Mouse (Mus musculus): ENCODE measurements at regions not wholly inside any gene's neighbourhood (a gene's known extent, or its start where the extent isn't known, plus 50 kb on each side); places are given as distances from the start of the nearest gene placed in this dataset.
"Not testable (repeated sequence)": the region's sequence is repeated elsewhere in the genome, so short reads cannot be mapped to it uniquely, and the experiment has no call there.

GRCm38 (mm10) chr7:73031407-73031806 lies 343.9 kb upstream of the Rgma start:
- DNase-seq (ENCODE audit: low spot score) = no peak

GRCm38 (mm10) chr7:73032316-73032980 lies 342.9 kb upstream of the Rgma start:
- DNase-seq (ENCODE audit: low spot score) = no peak

- no peak for DNase-seq (ENCODE audit: low spot score)
Measured at GRCm38 (mm10) chr7:73036801-73037555, 338.3 kb upstream of the Rgma start.

GRCm38 (mm10) chr7:73037638-73038037 lies 337.7 kb upstream of the Rgma start:
- DNase-seq (ENCODE audit: low spot score) = no peak

GRCm38 (mm10) chr7:73039921-73040320 lies 335.4 kb upstream of the Rgma start:
- DNase-seq (ENCODE audit: low spot score) = no peak

- DNase-seq (ENCODE audit: low spot score) = no peak
Measured at GRCm38 (mm10) chr7:73044316-73044715, 331.0 kb upstream of the Rgma start.

- DNase-seq (ENCODE audit: low spot score) = no peak
Measured at GRCm38 (mm10) chr7:73055891-73056290, 319.4 kb upstream of the Rgma start.

DNA sequence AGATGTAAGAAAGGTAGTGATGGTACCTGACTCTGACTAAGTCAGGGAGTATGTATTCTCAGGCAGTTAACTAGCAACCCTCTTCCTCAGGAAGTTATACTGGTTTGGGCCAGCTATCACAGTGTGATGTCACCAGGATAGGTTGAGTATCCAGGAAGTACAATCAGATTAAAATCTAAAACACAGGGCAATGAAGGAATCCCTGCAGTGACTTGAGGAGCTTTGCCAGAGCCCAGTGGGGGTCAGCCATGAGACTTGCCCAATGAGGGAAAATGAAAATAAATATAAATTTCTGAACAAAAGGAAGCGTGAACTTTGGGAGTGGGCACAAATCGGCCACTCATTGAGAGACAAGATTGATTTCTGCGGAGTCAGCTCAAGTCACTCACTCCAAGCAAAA lies 311.8 kb upstream of the Rgma start:
- DNase-seq (ENCODE audit: low spot score) = no peak

GRCm38 (mm10) chr7:73068534-73068933 lies 306.8 kb upstream of the Rgma start:
- no peak for DNase-seq (ENCODE audit: low spot score)

DNA sequence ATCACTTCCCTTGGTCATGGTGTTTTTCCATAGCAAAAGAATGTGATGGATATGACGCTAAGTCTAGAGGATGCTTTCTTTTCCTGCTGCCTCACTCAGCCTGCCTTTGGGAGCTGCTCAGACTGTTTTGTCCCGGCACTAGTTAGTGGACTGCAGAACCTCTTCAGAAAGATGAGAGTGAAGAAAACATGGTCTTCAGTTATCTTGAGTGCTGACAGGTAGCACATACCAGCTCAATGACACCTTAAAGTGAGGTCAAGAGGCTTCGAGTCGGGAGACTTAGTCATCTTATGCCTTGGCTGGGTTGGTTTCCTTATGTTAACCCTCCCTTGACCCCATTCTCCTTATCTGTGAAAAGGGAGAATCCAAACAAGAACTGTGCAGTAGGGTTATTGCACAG lies 306.0 kb upstream of the Rgma start:
- DNase-seq (ENCODE audit: low spot score) = no peak

- not testable (repeated sequence) for DNase-seq (ENCODE audit: low spot score)
Measured at GRCm38 (mm10) chr7:73075391-73075790, 299.9 kb upstream of the Rgma start.

DNA sequence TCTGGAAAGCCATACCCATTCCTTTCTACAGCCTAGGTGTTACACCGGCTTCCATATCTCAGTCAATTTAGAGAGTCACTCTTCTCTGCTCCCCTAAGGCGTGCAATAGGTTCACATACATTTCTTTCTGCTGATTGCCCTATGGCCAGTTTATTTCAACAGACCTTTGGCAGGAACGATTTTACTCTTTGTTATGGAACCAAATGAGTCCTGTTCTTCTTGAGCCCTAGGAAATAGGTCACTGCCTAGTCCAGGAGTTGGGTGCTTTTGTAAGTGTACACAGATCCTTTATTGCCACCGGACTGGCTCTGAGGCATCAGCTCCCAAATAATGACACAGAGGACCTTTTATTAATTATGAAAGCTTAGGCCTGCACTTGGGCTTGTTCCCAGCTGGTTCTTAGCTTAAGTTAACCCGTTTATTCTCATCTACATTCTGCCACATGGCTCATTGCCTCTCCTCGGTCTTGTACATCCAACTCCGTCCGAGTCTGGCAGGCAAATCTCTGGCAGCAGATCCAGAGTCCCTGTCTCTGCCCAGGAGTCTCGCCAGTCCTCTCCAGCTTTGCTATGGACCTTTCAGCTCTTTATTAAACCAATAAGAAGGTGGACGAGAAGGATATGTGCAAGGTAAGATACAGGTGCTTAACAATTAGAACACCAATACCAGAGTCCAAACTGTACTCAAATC lies 287.7 kb upstream of the Rgma start:
- DNase-seq (ENCODE audit: low spot score) = no peak

GRCm38 (mm10) chr7:73088321-73088720 lies 287.0 kb upstream of the Rgma start:
- no peak for DNase-seq (ENCODE audit: low spot score)

- DNase-seq (ENCODE audit: low spot score) = no peak
Measured at GRCm38 (mm10) chr7:73091758-73092157, 283.6 kb upstream of the Rgma start.

GRCm38 (mm10) chr7:73094059-73094458 lies 281.2 kb upstream of the Rgma start:
- no peak for DNase-seq (ENCODE audit: low spot score)

DNA sequence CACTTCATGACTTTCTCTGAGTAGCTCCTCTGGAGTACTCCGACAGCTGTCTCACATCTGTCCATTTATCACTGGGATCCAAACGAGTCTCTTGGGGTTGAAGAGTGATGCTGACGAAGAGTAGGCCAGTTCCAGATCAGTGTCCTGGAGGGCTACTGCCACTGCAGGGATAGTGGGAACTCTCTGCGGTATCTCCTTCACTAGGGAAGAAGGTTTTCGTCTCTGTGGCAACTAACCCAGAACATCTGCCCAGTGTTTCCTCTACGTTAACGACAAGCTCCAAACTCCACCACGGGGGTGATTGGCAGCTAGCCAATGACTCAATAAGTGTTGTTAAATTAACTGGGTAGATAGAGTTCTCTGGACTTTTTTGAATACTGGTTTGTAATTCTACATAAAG lies 256.4 kb upstream of the Rgma start:
- no peak for DNase-seq (ENCODE audit: low spot score)

DNA sequence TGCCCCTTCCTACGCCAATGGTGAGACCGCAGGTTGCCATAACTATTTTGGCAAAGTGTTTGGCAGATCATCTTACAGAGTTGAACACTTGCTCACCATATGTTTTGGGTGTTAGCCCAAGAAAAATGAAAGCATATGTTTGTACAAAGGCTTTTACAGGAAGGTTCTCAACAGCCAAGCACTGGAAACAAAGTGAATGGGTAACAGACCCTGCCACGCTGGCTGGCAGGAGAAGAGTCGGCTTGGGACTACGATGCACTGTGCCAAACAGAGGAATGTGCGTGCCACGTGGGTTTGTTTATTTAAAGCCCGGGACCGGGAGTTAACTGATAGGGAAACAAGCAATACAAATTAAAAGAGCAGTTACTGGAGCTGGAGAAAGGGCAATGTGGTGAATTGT lies 255.0 kb upstream of the Rgma start:
- DNase-seq (ENCODE audit: low spot score) = no peak

DNA sequence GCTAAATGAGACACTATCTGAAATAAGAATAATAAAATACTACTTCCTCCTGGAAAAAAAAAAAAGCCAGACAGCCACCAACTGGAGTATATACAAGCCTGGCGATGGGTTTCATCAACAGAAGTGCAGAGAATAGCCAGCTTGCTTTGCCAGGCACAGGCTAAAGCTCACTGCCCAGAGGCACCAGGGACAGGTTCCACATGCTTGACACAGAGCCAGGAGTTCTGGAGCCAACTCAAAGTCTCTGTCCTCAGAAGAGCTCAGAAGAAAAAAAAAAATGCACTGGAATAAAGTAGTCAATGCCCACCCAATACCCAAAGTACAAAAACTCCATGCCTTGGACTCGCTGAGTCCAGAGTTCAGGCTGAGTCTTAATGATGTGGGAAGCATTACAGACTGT lies 250.3 kb upstream of the Rgma start:
- DNase-seq (ENCODE audit: low spot score) = no peak

DNA sequence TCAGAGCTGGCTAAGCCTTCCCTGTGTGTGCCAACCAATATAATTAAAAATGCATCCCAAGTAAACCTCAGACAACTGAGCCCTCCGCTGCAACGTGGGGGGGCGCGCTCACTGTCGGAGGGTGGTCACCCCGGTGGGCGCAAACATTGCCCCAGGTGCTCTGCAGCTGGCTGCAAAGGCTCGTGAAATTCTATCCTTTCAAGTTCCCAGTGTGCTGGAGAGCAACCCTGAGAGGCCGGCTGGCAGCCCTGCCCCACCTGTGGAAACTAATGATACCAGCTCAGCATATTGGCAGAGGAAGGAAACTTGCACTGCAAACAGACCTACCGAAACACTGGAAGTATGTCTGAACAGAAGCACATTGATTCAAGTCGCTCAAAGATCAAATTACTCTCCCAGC lies 249.4 kb upstream of the Rgma start:
- no peak for DNase-seq (ENCODE audit: low spot score)

DNA sequence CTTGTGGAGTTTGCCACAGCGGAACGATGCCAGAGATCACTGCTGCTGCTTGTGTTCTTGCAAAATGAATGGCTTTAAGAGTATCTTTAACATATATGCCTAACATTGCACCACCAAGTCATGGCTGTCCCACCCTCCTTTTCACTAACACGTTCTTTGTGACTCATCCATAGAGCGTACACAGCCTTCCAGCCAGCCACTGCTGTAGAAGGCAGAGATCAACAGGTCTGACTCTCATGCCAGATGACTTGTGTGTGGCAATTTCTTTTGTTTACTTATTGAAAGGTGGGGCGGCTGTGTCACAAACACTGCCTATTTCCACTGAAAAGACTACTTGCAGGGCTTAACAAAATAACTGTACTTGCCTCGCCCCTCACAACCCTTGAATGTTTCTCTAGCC lies 239.5 kb upstream of the Rgma start:
- DNase-seq (ENCODE audit: low spot score) = no peak

DNA sequence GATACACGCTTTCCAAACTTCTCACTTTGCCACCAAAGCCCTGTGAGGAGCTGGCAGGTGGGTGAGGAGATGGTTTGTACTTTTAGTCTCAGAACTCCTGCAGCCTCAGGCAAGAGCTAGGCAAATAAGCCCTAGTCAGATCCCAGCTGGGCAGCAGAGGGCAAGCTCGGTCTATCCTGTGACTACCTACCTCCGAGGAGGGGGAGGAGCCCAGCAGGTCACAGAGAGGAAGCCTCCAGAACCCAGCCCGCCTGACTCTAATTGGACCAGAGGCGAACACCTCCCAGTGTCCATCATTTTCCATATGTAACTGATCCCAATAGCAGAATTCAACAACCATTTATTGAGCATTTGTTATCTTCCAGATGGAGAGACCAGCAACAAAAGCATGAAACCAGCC lies 237.0 kb upstream of the Rgma start:
- DNase-seq (ENCODE audit: low spot score) = no peak

DNA sequence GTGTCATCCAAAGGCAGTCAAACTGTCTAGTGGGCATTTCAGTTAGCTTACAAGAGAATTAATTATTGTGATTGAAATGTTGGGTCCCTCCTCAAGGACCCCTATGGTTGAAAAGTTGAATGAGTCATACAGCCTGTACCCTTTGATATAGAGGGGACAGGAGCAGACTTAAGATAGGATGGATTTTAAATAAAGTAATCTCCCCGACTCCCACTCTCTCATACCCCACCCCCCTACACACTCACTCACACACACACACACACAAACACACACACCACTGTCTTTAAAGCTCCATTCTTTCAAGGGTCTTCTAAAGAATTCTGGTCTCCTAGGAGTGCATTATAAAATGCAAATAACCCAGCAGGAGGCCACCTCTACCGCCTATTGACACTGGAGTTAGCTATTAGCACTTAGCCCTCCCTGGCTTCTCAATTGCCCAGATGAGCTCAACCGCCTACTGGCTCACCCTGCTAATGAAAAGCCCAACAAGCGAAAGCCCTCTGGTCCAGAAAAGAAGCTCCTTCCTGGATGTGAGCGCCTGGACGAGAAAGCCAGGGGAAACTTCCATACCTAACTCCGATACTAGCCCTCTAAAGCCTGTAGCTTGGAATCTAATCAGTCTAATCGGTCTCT lies 236.3 kb upstream of the Rgma start:
- DNase-seq (ENCODE audit: low spot score) = no peak

DNA sequence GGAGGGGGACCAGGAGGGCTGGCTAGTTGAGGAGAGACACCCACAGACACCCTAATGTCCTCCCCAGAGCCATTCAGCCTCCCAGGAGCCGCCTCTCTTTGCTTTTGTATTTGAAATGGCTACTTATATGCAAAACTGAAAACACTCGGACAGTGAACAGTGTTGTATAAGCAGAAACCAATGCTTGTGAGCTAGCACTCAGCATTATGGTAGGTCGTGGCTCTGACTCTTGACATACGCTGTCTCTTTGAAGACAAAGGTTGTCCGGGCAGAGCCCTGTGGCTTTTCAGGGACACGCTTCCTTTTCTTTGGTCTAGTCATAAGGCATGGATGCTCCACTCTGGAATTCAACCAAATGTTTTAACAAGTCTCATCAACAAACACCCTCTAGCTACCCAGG lies 235.4 kb upstream of the Rgma start:
- no peak for DNase-seq (ENCODE audit: low spot score)
